Mouse (Mus musculus) small intestine, adult 2 months (tissue): Measurements from ENCODE around the gene Tanc2.

Experiments used
- CTCF ChIP-seq: fragments of 200-500 bp; IDR thresholded peaks from 2 replicates; pipeline ENCODE4 v1.5.1; 2012; ENCODE audit warnings: low read depth, mild to moderate bottlenecking, control low read depth, inconsistent platforms, low read length, moderate library complexity, mixed read lengths; ENCODE audit not compliant: insufficient replicate concordance, insufficient read length; ENCODE audit errors: extremely low read depth
- POLR2A ChIP-seq: fragments of 200-500 bp; IDR thresholded peaks from 2 replicates; pipeline ENCODE4 v1.6.1; 2012; ENCODE audit warnings: low read depth, mild to moderate bottlenecking, control low read depth, inconsistent platforms, low read length, moderate library complexity

GRCm38 (mm10) chr11:105758561-105759203 is 168.9 kb downstream of the Tanc2 start:
- TF ChIP-seq CTCF (no peak), POLR2A (no peak)
